Mouse (Mus musculus): ENCODE data around the gene Baiap2. TPM values are rescaled to one million over a fixed set of nuclear protein-coding genes. Genes with fewer than 3 reads are reported as not detected.

Baiap2 gene
- polyA plus RNA-seq, 1 experiment from 2014 or later = 21.4 TPM

- no peak overlapping the region for H3K27ac ChIP-seq
- 69% methylated on average over 12 of the region's 12 CpGs for WGBS
- H3K36me3 ChIP-seq (ENCODE audit: insufficient read depth, low read length) = peaks cover 5% of the 10 kb centered on the region
- TF ChIP-seq CTCF (IDR thresholded peaks at IDR 0.05; ENCODE audit: low read depth) = no peak
- no peak overlapping the region for H3K9ac ChIP-seq (ENCODE audit: low read depth, low read length)
- no peaks in the 10 kb centered on the region for H3K27me3 ChIP-seq (ENCODE audit: insufficient read depth, low read length)
- no peak overlapping the region for H3K4me2 ChIP-seq (ENCODE audit: low read length)
- H3K9me3 ChIP-seq (replicated peaks; ENCODE audit: low read length) = no peaks in the 10 kb centered on the region
- H3K4me1 ChIP-seq (replicated peaks; ENCODE audit: insufficient read depth, low read length) = no peaks in the 10 kb centered on the region
- DNase-seq (ENCODE audit: low spot score) = no peak
- no peak for ATAC-seq (replicated peaks; ENCODE audit: low FRiP score, low read depth)
- no peak overlapping the region for H3K4me3 ChIP-seq (replicated peaks; ENCODE audit: low read depth, low read length)
Observed at GRCm38 (mm10) chr11:119970021-119970851, 27.7 kb downstream of the Baiap2 start.

GRCm38 (mm10) chr11:119973789-119974188 lies 31.2 kb downstream of the Baiap2 start:
- WGBS = 92% methylated on average over 4 of the region's 4 CpGs
- H3K27ac ChIP-seq = no peak overlapping the region
- TF ChIP-seq CTCF (IDR thresholded peaks at IDR 0.05; ENCODE audit: low read depth) = no peak

GRCm38 (mm10) chr11:119975739-119976501 lies 33.4 kb downstream of the Baiap2 start:
- Histone ChIP-seq H3K4me3 (replicated peaks; ENCODE audit: low read depth, low read length) (no peak overlapping the region), H3K27ac (no peak overlapping the region), H3K4me2 (ENCODE audit: low read length) (no peak overlapping the region), H3K9me3 (replicated peaks; ENCODE audit: low read length) (no peaks in the 10 kb centered on the region), H3K9ac (ENCODE audit: low read depth, low read length) (no peak overlapping the region), H3K4me1 (replicated peaks; ENCODE audit: insufficient read depth, low read length) (no peaks in the 10 kb centered on the region), H3K36me3 (ENCODE audit: insufficient read depth, low read length) (no peaks in the 10 kb centered on the region), H3K27me3 (ENCODE audit: insufficient read depth, low read length) (no peaks in the 10 kb centered on the region)
- ATAC-seq (replicated peaks; ENCODE audit: low FRiP score, low read depth) (0 out of 2 replicates have a peak, but pooled peaks have one; percentile 26), DNase-seq (ENCODE audit: low spot score) (no peak)
- WGBS = 55% methylated on average over 8 of the region's 8 CpGs
- TF ChIP-seq CTCF (IDR thresholded peaks at IDR 0.05; ENCODE audit: low read depth) = no peak

More at GRCm38 (mm10) chr11:119973789-119974188, 31.2 kb downstream of the Baiap2 start:
- Histone ChIP-seq H3K9ac (ENCODE audit: low read depth, low read length) (no peak overlapping the region), H3K9me3 (replicated peaks; ENCODE audit: low read length) (no peaks in the 10 kb centered on the region), H3K4me2 (ENCODE audit: low read length) (no peak overlapping the region), H3K4me1 (replicated peaks; ENCODE audit: insufficient read depth, low read length) (no peaks in the 10 kb centered on the region), H3K36me3 (ENCODE audit: insufficient read depth, low read length) (no peaks in the 10 kb centered on the region), H3K27me3 (ENCODE audit: insufficient read depth, low read length) (no peaks in the 10 kb centered on the region), H3K4me3 (replicated peaks; ENCODE audit: low read depth, low read length) (no peak overlapping the region)
- no peak for DNase-seq (ENCODE audit: low spot score)
- ATAC-seq (replicated peaks; ENCODE audit: low FRiP score, low read depth) = no peak

GRCm38 (mm10) chr11:119978701-119979100 lies 36.1 kb downstream of the Baiap2 start:
- H3K4me1 ChIP-seq (replicated peaks; ENCODE audit: insufficient read depth, low read length) = no peaks in the 10 kb centered on the region
- ATAC-seq (replicated peaks; ENCODE audit: low FRiP score, low read depth) = 0 out of 2 replicates have a peak, but pooled peaks have one; percentile 29
- no peak overlapping the region for H3K4me3 ChIP-seq (replicated peaks; ENCODE audit: low read depth, low read length)
- H3K27ac ChIP-seq = no peak overlapping the region
- TF ChIP-seq CTCF (IDR thresholded peaks at IDR 0.05; ENCODE audit: low read depth) = no peak
- no peaks in the 10 kb centered on the region for H3K9me3 ChIP-seq (replicated peaks; ENCODE audit: low read length)
- H3K9ac ChIP-seq (ENCODE audit: low read depth, low read length) = no peak overlapping the region
- H3K27me3 ChIP-seq (ENCODE audit: insufficient read depth, low read length) = no peaks in the 10 kb centered on the region
- H3K4me2 ChIP-seq (ENCODE audit: low read length) = no peak overlapping the region
- DNase-seq (ENCODE audit: low spot score) = no peak
- peaks cover 8% of the 10 kb centered on the region; the same call in 1 of the 2 replicates for H3K36me3 ChIP-seq (ENCODE audit: insufficient read depth, low read length)
- WGBS = 85% methylated on average over 4 of the region's 4 CpGs

- no peak overlapping the region for H3K4me3 ChIP-seq (replicated peaks; ENCODE audit: low read depth, low read length)
- peaks cover 14% of the 10 kb centered on the region; the same call in 1 of the 2 replicates for H3K36me3 ChIP-seq (ENCODE audit: insufficient read depth, low read length)
- no peak for TF ChIP-seq CTCF (IDR thresholded peaks at IDR 0.05; ENCODE audit: low read depth)
- WGBS = 67% methylated on average over 10 of the region's 10 CpGs
- H3K27me3 ChIP-seq (ENCODE audit: insufficient read depth, low read length) = no peaks in the 10 kb centered on the region
- H3K4me2 ChIP-seq (ENCODE audit: low read length) = no peak overlapping the region
- no peaks in the 10 kb centered on the region for H3K4me1 ChIP-seq (replicated peaks; ENCODE audit: insufficient read depth, low read length)
- no peaks in the 10 kb centered on the region for H3K9me3 ChIP-seq (replicated peaks; ENCODE audit: low read length)
- DNase-seq (ENCODE audit: low spot score) (no peak), ATAC-seq (replicated peaks; ENCODE audit: low FRiP score, low read depth) (0 out of 2 replicates have a peak, but pooled peaks have one; percentile 58)
- H3K9ac ChIP-seq (ENCODE audit: low read depth, low read length) = no peak overlapping the region
- H3K27ac ChIP-seq = 0 out of 2 replicates have a peak overlapping the region, but pooled peaks have one; percentile 36
Observed at GRCm38 (mm10) chr11:119979596-119980385, 37.2 kb downstream of the Baiap2 start.

GRCm38 (mm10) chr11:119981769-119982168 lies 39.2 kb downstream of the Baiap2 start:
- Histone ChIP-seq H3K4me2 (ENCODE audit: low read length) (no peak overlapping the region), H3K27me3 (ENCODE audit: insufficient read depth, low read length) (no peaks in the 10 kb centered on the region), H3K4me1 (replicated peaks; ENCODE audit: insufficient read depth, low read length) (no peaks in the 10 kb centered on the region), H3K9me3 (replicated peaks; ENCODE audit: low read length) (no peaks in the 10 kb centered on the region), H3K27ac (no peak overlapping the region), H3K4me3 (replicated peaks; ENCODE audit: low read depth, low read length) (no peak overlapping the region), H3K9ac (ENCODE audit: low read depth, low read length) (no peak overlapping the region), H3K36me3 (ENCODE audit: insufficient read depth, low read length) (peaks cover 21% of the 10 kb centered on the region)
- no peak for ATAC-seq (replicated peaks; ENCODE audit: low FRiP score, low read depth)
- no peak for TF ChIP-seq CTCF (IDR thresholded peaks at IDR 0.05; ENCODE audit: low read depth)
- WGBS = 77% methylated on average over 3 of the region's 3 CpGs
- no peak for DNase-seq (ENCODE audit: low spot score)

Measured in kidney, postnatal 0 days (tissue).